Mouse (Mus musculus) c-Kit-positive CD71-positive TER-119-positive erythroid progenitor cells, embryonic 14.5 days (primary cell): ENCODE results near the gene Myo5c.

ENCODE experiments used
- DNase-seq: peaks from one replicate; pipeline ENCODE4 v3.0.0-alpha.2; 2013; ENCODE audit warnings: low spot score

Myo5c gene

GRCm38 (mm10) chr9:75282179-75282578 is 50.4 kb downstream of the Myo5c start:
- no peak for DNase-seq

DNA sequence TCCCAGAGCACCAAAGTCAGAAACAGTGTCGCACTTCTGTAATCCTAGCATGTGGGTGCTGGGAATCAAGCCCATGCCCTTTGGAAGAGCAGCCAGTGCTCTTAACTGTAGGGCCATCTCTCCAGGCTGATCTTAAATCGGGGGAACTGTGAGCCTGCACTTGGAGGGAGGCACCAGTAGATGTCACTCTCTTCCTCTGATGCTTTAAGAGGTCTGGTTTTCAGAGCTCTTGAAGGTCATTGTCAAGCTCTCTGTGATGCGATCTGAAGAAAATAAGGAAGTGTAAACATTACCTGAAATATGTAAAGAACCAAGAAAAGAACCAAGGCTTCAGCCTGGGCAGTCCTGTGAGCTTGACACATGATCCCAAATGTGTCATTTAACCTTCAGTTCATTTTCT is 51.0 kb downstream of the Myo5c start:
- DNase-seq, result peak; percentile 23

GRCm38 (mm10) chr9:75283636-75284035 is 51.8 kb downstream of the Myo5c start:
- DNase-seq, result no peak

- DNase-seq, result no peak
Measured at GRCm38 (mm10) chr9:75285363-75285762, 53.5 kb downstream of the Myo5c start.

- DNase-seq, result no peak
Measured at GRCm38 (mm10) chr9:75287636-75288035, 55.8 kb downstream of the Myo5c start.

DNA sequence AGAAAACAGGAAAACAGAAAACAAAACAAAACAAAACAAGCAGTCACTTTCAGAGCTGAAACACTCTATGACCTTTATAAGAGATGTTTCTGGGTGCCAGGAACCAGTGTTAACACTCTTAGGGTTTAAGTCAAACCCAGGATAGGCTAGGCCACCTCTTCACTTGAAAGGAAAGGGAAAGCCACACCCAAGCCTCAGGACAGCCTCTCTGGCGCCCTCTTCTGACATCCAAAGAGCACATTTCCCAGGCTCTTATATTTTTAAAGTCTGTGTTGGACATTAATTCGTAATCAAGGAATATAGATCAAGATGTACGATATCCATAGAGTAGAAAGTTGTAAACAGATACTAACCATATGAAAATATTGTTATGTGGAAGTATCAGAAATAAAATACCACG is 57.7 kb downstream of the Myo5c start:
- peak; percentile 20 for DNase-seq

- peak; percentile 35 for DNase-seq
Measured at GRCm38 (mm10) chr9:75299342-75299741, 67.5 kb downstream of the Myo5c start.

DNA sequence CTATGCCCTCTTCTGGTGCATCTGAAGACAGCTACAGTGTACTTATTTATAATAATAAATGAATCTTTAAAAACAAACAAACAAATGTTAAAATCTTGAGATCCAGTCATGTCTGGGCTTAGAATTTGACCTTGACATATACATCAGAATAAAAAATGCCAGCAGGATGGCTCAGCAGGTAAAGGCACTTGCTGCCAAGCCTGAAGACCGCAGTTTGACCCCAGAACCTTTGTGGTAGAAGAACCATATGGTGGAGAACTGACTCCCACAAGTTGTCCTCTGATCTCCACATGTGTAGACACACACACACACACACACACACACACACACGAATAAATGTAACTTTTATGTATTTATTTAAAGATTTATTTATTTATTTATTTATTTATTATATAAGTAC is 71.2 kb downstream of the Myo5c start:
- no peak for DNase-seq

GRCm38 (mm10) chr9:75303701-75304261 is 72.0 kb downstream of the Myo5c start:
- no peak for DNase-seq

DNA sequence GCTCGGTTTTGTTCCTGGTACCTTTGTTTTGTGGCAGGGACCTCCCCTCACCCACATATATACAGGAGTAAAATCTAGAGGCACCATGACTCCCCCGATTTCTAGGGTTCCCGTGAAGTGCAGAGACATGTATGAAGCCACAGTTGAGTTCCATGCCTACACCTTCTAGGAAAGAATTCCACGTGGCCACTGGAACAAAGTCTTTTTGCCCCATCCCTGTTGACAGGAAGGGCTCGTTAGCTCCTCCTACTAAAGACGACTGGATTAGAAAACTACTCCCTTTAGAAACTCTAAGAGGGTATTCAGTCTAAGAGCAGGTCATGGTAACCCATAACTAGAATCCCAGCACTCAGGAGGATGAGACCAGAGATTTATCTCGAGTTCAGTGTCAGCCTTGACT is 72.5 kb downstream of the Myo5c start:
- DNase-seq, result no peak

DNA sequence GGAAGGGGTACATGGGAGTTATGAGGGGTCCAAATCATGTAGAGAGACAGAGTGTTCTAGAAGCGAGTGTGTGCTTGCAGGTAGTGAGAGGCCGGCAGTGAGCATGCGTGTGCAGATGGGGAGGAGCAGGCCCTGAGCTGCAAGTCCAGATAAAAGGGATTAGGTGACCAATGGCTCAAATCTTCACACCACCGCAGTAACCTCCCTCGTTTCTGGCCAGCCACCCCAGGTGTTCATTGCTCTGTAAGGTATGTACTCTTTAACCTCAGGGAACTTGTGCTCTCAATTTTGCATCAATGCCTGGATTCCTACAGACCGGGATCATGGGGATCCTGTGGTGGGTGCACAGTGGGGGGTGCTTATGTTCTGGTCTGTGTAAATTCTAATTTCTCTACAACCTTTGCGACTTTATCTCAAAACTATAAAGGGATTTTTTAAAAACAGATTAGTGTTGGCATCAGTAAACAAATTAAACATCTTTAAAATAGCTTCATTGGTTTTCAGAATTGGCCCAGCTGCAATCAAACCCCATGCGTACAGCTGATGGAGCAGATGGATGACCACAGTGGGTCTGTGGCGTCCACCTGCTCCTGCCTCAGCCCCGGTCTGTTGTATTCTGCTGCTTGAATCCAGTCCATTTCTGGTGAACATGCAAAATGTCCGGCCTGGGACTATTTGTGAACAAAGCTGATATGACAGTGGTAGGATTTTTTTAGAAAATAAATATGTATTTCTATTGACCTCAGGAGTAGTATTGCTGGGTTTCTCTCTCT is 74.5 kb downstream of the Myo5c start, which contains the start of gene Gnb5:
Gene Gnb5, plus strand, starts transcription at position 163 of the 773 bp plus-strand sequence.
- DNase-seq, result no peak

DNA sequence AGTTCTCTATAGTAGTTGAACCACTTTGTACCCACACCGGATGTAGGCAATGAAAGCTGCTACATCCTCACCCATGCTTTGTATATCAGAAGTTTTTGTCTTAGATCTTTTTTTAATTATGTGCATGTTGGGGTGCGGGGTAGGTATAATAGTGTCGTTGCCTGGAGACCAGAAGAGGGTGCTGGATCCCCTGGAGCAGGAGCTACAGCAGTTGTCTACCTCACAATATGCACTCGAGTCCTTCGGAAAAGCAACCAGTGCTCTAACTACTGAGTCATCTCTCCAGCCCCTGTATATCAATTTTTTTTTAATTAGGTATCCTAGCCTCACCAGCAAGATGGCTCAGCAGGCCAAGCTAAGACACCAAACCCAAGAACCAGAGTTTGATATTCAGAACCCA is 75.2 kb downstream of the Myo5c start:
- no peak for DNase-seq

GRCm38 (mm10) chr9:75308621-75309020 is 76.8 kb downstream of the Myo5c start:
- DNase-seq, result no peak

- DNase-seq, result peak; percentile 64
Measured at GRCm38 (mm10) chr9:75312008-75312407, 80.2 kb downstream of the Myo5c start.

DNA sequence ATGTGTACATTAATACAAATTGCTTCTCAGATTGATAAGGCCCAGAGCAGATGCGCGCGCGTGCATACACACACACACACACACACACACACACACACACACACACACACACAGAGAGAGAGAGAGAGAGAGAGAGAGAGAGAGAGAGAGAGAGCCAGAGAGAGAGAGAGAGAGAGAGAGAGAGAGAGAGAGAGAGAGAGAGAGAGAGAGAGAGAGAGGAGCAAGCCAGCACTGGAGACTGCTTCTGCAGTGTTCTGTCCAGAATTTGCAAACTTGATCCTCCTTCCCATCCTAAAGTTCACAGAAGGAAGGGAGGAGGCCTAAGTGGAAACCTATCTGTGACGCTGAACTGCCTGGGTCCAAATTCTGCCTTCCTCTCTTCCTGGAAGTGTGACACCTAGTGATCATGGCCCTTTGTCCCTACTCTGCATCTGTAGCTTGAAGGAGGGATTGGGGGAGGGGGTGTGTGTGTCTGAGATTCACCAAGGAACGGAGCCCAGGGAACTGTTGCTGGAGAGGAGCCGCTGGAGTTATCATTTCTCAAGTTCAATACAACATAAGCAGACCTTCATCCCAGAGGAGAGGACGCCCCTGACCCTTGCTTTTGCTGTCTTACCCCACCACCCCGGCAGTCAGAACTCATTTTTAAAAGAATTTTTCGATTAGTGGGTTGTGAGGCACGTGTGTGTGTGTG is 81.5 kb downstream of the Myo5c start:
- no peak for DNase-seq

- DNase-seq, result peak; percentile 19
Measured at GRCm38 (mm10) chr9:75313832-75314516, 82.2 kb downstream of the Myo5c start.

- DNase-seq, result no peak
Measured at GRCm38 (mm10) chr9:75314517-75315105, 82.8 kb downstream of the Myo5c start.

DNA sequence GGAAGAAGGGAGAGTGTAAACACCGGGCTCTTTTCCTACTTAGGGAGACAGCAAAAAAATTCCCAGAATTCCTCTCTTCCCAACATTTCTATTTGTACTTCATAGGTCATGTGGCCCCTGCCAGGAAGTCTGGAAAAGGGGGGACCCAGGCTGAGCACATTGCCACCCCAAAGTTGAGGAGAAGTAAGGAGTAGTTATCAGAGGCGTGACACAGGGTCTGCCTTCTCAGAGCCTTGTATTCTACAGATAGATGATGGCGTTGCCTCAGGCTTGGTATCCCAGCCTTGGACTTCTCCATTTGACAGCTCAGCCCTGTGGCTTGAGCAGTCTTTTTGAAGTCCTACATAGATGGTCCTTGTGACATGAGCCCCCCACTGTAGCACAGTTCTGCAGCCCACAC is 83.4 kb downstream of the Myo5c start:
- no peak for DNase-seq

GRCm38 (mm10) chr9:75316771-75317170 is 85.0 kb downstream of the Myo5c start:
- no peak for DNase-seq

- DNase-seq, result no peak
Measured at GRCm38 (mm10) chr9:75318196-75318595, 86.4 kb downstream of the Myo5c start.

GRCm38 (mm10) chr9:75319365-75319764 is 87.5 kb downstream of the Myo5c start:
- DNase-seq, result no peak
